Mouse (Mus musculus) heart, adult 2 months (tissue): ENCODE data around the gene Zfr2. TPM values are rescaled to one million over a fixed set of nuclear protein-coding genes. Genes with fewer than 3 reads are reported as not detected.
A peak's percentile ranks its signal among the peaks of the same experiment; 100 is the strongest.

ENCODE experiments used
- DNase-seq, 2 experiments: peaks; one replicate each; pipeline ENCODE4 v3.0.0; 2021
- H3K27ac ChIP-seq: fragments of 200-600 bp; 2 replicates; pipeline ENCODE4 v1.8.1; 2022
- H3K27me3 ChIP-seq: fragments of 200-500 bp; 2 replicates; pipeline ENCODE4 v1.6.1; 2012; ENCODE audit warnings: mild to moderate bottlenecking, low read length, inconsistent platforms, mixed read lengths; ENCODE audit not compliant: control insufficient read depth, insufficient read depth
- H3K36me3 ChIP-seq: fragments of 200-500 bp; 2 replicates; pipeline ENCODE4 v1.6.1; 2012; ENCODE audit warnings: low read length, inconsistent platforms; ENCODE audit not compliant: control insufficient read depth, insufficient read depth
- H3K4me1 ChIP-seq: fragments of 200-500 bp; 2 replicates; pipeline ENCODE4 v1.6.1; 2011; ENCODE audit warnings: low read length; ENCODE audit not compliant: control insufficient read depth, insufficient read depth
- H3K4me3 ChIP-seq: fragments of 200-600 bp; 2 replicates; pipeline ENCODE4 v1.8.1; 2022
- H3K79me2 ChIP-seq: fragments of 200-500 bp; replicated peaks from 2 replicates; pipeline ENCODE4 v1.6.1; 2012; ENCODE audit warnings: mild to moderate bottlenecking, inconsistent platforms, low read length, moderate library complexity, mixed read lengths; ENCODE audit not compliant: control insufficient read depth, insufficient read depth
- H3K9ac ChIP-seq: fragments of 200-500 bp; 2 replicates; pipeline ENCODE4 v1.6.1; 2012; ENCODE audit warnings: low read depth, mild to moderate bottlenecking, control low read depth, inconsistent platforms, low read length, mixed read lengths
- CTCF ChIP-seq: fragments of 200-600 bp; IDR thresholded peaks from 2 replicates; pipeline ENCODE4 v1.8.1; 2022; ENCODE audit warnings: antibody characterized with exemption, mild to moderate bottlenecking, moderate library complexity
- EP300 ChIP-seq: fragments of 200-500 bp; IDR thresholded peaks from 2 replicates; pipeline ENCODE4 v1.6.1; 2011; ENCODE audit warnings: low read depth, low read length, control low read depth; ENCODE audit not compliant: insufficient read depth
- POLR2A ChIP-seq: fragments of 200-500 bp; IDR thresholded peaks from 2 replicates; pipeline ENCODE4 v1.6.1; 2011; ENCODE audit warnings: mild to moderate bottlenecking, low read depth, low read length, control low read depth; ENCODE audit not compliant: insufficient read depth
- WGBS: fragments of 180-500 bp; shearing (Covaris S2); methylation state at CpG from one replicate; pipeline ENCODE4 v1.1.7; 2018; 5-methylcytosine and 5-hydroxymethylcytosine counted together
- intact Hi-C: fragments of 180-260 bp; cut with DNase I; formaldehyde crosslinking; loops from one replicate; pipeline ENCODE4 v1.15.1; 2025
- polyA plus RNA-seq: library from polyadenylated mRNA; depleted of rRNA; stranded (reverse); fragments of >200 nt; gene quantifications from 2 replicates; pipeline ENCODE4 v1.2.3, GENCODE M21; 2012
- total RNA-seq, 2 experiments: library from RNA; stranded (reverse); gene quantifications; 2 replicates each; pipeline ENCODE4 v1.2.3; 2021

The Zfr2 gene
- total and polyA plus RNA-seq, 3 experiments = 1.8 to 5.0 (median 2.0) TPM

DNA sequence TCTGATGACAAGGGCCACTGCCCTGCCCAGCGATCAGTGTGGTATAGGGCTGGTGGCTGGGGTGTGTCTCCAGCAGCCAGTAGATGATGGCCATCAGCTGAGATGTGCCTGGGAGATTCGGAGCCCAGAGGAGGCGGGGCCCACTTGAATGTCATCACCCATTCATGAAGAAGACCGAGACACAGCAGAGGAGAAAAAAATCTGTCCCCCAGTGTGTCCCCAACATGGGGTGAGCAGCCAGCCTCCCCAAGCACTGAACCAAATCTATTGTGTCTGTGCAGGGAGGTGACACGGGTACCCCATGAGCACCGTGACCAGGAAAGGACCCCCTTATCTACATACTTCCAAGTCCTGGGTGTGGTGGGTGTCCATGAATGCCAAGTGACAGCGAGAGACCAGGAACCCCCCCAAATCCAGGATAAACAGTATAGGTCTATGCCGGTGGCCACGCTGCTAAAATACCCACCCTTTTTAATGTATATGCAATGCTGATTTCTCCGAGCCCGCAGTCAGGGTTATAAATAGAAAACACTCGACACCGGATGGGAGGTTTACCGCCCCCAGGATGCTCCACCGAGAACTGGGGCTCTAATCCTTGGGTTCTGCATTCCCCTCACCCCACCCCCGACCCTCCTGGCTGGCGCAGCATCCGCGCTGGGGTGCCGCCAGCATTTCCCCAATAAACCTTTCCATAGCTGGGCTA, 3.1 kb upstream of the Zfr2 start:
- H3K9ac ChIP-seq = no peak overlapping the region
- peaks cover 4% of the 10 kb centered on the region; the same call in 1 of the 2 replicates for H3K27me3 ChIP-seq
- H3K27ac ChIP-seq = no peak overlapping the region
- DNase-seq = no peak
- H3K4me1 ChIP-seq = peaks cover 2% of the 10 kb centered on the region
- no peaks in the 10 kb centered on the region for H3K79me2 ChIP-seq
- H3K36me3 ChIP-seq = no peaks in the 10 kb centered on the region
- H3K4me3 ChIP-seq = no peak overlapping the region
- intact Hi-C loops = no loop called here
- no peak for TF ChIP-seq CTCF
- no peak for TF ChIP-seq EP300
- TF ChIP-seq POLR2A = no peak
- WGBS = 10% methylated on average over 20 of the region's 20 CpGs

DNA sequence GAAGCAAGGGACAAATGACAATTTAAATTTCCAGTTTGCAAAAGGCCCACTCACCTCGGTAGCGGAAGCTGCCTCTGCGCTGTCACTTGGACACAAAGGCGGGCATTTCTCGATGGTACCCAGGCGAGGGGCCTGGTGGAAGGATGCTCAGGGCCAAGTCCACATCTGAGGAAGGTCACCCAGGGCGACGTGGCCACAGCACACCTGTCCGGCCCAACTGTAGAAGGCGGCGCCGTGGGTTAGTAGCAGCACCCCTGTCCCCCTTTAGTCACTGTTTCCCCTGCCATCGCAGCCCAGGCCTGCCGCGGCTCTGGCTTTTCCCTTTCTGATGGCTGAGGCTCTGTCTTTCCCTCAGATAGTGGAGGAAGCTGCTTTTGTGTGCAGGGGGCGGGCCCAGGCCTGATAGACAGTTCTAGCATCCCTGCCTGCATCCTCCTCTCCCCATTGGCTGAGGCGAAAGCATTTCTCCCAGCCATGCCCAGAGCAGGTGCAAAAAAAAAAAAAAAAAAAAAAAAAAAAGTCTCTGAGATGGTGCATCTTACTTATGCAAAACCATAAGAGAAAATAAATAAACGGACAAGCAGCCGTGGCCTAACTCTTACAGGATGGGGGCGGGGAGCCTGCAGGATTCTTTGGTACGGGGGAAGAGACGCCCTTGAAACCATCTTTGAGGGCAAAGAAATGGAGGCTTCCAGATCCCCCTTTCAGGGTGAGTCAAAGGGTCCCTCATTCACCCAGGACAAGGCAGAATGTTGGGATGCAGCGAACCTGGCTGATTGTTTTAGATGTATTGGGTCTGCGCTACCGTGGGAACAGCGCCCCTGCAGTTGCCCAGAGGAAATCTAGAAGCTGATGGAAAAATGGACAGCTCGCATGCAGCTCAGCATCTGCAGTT, 2.3 kb upstream of the Zfr2 start, which contains the start of gene Atcay:
Gene Atcay, minus strand, starts transcription at position 396 of the 895 bp plus-strand sequence.
- no peak within 1 kb of the TSS for H3K9ac ChIP-seq
- H3K79me2 ChIP-seq = no peaks in the 10 kb centered on the region
- no peak within 1 kb of the TSS for H3K4me3 ChIP-seq
- H3K36me3 ChIP-seq = no peaks in the 10 kb centered on the region
- H3K27ac ChIP-seq = no peak within 1 kb of the TSS
- intact Hi-C loops = no loop called here
- H3K4me1 ChIP-seq = peaks cover 2% of the 10 kb centered on the region
- WGBS = 13% methylated on average over 27 of the region's 27 CpGs
- peaks cover 4% of the 10 kb centered on the region; the same call in 1 of the 2 replicates for H3K27me3 ChIP-seq
- no peak for TF ChIP-seq EP300
- TF ChIP-seq CTCF = peak; percentile 59
- no peak for TF ChIP-seq POLR2A
- no peak for DNase-seq

DNA sequence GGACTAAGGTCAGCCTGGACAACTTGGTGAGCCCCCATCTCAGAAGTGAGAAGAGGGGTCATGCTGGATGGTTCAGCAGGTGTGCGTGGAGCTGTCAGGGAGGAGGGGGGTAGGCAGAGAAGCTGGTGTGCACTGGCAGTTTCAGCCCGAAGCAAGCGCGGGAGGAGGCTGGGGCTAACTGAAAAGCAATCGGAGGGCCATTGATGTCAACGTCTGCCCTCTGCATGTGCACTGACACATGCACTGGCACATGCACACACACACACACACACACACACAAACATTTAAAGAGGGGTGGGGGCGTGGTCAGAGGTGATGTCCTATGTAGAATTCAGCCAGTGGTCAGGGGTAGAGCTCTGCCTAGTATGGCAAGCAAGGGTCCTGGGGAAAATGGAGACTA, 1.5 kb upstream of the Zfr2 start:
- DNase-seq = no peak
- WGBS = 60% methylated on average over 7 of the region's 7 CpGs
- Histone ChIP-seq H3K27ac (no peak overlapping the region), H3K9ac (no peak overlapping the region), H3K4me1 (peaks cover 2% of the 10 kb centered on the region), H3K36me3 (no peaks in the 10 kb centered on the region), H3K79me2 (no peaks in the 10 kb centered on the region), H3K27me3 (peaks cover 4% of the 10 kb centered on the region; the same call in 1 of the 2 replicates), H3K4me3 (no peak overlapping the region)
- TF ChIP-seq CTCF = no peak
- no peak for TF ChIP-seq POLR2A
- no peak for TF ChIP-seq EP300
- intact Hi-C loops = no loop called here

DNA sequence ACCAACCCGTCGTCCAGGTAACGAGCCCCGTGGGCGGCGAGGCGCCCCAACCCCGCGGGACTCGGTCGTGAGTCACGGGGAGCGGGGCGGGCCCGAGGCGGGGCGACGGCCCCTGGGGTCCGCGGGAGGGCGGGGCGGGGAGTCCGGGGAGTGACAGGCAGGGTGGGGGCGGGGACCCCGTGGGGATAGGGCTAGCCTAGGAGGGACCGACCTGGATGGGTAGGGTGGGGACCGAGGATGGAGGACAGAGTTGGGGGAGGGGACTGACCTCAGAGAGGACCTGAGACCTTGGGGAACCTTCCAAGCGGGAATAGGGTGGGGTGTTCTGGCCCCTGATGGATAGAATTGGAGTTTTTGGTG, 251 bp downstream of the Zfr2 start:
- peak overlapping the region; percentile 67 for H3K4me3 ChIP-seq
- 3% methylated on average over 28 of the region's 28 CpGs for WGBS
- H3K27ac ChIP-seq = no peak overlapping the region; the same call in 1 of the 2 replicates
- TF ChIP-seq POLR2A (no peak), EP300 (no peak), CTCF (no peak)
- H3K36me3 ChIP-seq = no peaks in the 10 kb centered on the region
- no peaks in the 10 kb centered on the region for H3K79me2 ChIP-seq
- peaks cover 2% of the 10 kb centered on the region for H3K4me1 ChIP-seq
- peaks cover 4% of the 10 kb centered on the region; the same call in 1 of the 2 replicates for H3K27me3 ChIP-seq
- peak overlapping the region; percentile 76 for H3K9ac ChIP-seq
- DNase-seq = no peak
- intact Hi-C loops = no loop called here

DNA sequence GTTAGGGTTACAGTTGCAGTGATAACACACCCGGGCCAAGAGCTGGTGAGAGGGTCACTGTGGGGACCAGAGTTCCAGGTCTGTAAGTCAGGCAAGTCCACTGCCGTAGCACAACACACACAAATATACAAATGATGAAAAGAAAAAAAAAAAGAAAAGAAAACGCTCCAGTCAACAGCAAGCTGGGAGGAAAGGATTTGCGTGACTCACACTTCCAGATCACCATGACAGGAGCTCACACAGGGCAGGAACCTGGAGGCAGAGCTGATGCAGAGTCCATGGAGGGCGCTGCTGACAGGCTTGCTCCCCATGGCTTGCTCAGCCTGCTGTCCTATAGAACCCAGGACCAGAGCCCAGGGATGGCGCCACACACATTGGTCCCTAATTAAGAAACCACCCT, 1.3 kb downstream of the Zfr2 start:
- Histone ChIP-seq H3K36me3 (no peaks in the 10 kb centered on the region), H3K27ac (no peak overlapping the region), H3K4me1 (peaks cover 2% of the 10 kb centered on the region), H3K4me3 (no peak overlapping the region), H3K79me2 (no peaks in the 10 kb centered on the region), H3K9ac (no peak overlapping the region), H3K27me3 (peaks cover 4% of the 10 kb centered on the region; the same call in 1 of the 2 replicates)
- TF ChIP-seq POLR2A (no peak), CTCF (no peak), EP300 (no peak)
- WGBS = 67% methylated on average over 6 of the region's 6 CpGs
- no peak for DNase-seq
- intact Hi-C loops = no loop called here
